Mouse (Mus musculus) cerebellum, postnatal 25 days (tissue): ENCODE measurements around the gene Cxxc4.
A peak's percentile ranks its signal among the peaks of the same experiment; 100 is the strongest.

Experiments
- DNase-seq, 2 experiments: peaks; one replicate each; pipeline ENCODE4 v3.0.0; 2021; ENCODE audit warnings: mixed read lengths in 2 of 2

The Cxxc4 gene

DNA sequence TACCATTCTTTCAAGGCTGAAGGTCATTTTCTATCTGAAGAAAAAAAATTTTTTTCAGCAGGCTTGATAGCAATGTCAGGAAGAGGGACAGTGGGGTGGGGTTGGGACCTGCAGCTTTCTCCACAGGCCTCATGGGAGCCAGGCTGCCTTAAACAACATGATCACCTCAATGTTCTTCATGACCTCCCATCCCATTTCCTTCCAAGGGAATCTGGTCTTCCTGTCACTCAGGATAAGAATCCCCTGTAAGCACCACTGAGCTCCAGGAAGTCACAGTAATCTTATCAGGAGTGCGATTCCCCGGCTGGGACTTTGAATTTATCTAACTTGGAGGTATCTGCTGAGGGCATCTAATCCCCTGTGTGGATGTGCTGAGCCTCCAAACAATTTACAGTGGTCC lies 17.9 kb downstream of the Cxxc4 start:
- DNase-seq = no peak

DNA sequence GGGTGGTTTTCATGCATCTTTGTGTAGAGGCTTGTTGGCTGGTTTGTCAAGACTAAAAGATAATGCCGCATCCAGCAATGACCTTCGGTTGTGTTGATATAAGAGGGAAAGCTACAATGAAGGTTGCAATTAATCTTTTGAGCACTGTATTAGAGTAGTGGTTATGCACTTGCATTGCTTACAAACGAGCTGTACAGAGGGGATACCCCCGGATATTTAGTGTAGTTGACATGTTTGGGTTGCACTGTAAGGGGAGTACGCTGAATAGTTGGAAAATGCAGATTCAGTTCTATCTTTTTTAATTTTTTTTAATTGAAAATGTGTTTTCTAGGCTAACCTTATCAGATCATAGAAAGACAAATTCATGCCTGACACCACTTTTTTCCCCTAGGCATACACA lies 22.4 kb downstream of the Cxxc4 start:
- DNase-seq = no peak

DNA sequence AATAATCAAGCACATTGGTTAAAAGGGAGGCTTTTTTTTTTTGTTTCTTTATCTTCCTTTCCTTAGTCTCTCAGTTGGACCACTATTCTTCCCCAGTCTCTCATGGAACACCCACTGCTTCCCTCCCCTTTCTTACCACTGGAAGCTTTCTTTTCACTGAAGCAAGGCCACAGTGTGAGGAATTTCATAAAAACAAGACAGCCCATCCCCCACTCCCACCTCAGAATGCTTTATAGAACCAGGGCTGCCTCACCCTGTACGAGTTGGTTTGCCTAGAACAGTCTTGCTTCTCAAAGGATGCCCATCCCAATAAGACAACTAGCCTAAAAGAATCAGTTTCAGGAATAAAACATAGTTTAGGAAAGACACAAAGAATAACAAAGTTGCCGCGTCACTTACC lies 23.0 kb downstream of the Cxxc4 start:
- DNase-seq = no peak

DNA sequence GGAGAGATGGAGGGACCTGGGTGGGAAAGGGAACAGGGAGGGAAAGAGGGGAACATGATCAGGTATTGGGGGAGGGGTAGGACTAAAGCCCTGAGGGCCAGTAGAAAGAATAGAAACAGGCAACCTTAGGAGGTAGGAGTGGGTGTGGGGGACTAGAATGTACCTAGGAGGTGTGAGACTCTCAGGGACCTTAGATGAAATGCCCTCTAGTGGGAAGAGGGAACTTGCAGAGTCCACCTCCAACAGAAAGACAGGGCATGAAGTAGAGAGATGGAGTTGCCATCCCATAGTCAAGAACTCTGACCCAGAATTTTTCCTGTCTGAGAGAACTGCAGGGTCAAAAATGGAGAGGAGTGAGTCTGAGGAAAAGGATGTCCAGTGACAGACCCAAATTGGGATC lies 43.4 kb downstream of the Cxxc4 start:
- DNase-seq = no peak

DNA sequence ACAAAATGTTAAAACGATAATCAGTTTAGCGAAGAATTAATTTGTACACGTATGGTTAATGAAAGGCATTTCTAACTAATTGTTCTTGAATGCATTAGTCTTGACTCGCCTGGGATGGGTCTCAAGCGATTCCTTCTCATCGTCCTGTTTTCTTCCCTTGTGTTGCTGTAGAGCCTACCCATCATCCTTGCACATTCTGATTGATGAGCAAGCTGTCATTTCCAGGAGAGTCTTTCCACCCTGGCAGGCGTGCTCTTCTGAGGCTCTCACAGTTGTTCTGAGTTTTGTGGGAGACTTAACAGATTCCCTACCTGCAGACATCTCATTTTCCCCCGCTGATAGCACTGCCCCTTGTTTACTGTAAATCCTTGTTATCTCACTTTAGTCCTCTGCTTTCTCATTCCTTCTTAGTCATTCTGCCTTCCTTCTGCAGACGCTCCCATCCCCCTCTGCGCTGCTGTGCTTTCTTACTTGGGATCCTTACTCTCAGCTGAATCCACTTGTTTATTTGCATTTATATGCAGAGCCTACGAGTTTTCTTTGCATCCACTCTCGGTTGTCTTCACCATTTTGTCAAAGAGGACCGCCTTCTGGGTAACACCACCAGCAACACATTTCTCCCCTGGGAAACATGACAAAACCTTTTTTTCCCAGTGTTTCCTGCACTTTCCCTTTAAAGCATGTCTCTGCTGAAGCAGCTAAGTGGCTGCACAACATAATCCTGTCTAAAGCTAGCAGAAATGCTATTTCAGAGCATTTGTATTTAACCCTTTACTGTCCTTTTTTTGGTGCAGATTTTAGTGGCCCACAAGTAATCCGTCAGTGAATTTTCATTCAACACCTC lies 45.5 kb downstream of the Cxxc4 start:
- DNase-seq = no peak

DNA sequence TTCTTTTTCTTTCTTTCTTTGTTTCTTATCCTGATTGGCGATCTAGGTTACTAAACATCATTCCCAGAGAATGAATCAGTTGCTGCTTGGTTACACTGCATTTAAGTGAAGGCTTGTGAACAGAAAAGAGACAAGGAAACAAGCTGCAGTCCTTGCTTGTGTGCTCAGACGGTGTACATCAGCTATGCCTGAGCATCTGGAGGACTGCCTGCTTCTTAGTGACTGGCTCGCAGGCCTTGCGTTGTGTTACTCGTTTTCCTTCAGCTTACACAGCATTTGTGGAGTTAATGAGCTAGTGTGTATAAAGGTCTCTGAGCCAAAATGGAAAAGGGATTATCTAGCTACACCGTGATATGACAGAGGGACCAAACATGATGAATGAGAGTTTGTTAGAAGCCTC lies 58.9 kb downstream of the Cxxc4 start:
- DNase-seq = no peak

DNA sequence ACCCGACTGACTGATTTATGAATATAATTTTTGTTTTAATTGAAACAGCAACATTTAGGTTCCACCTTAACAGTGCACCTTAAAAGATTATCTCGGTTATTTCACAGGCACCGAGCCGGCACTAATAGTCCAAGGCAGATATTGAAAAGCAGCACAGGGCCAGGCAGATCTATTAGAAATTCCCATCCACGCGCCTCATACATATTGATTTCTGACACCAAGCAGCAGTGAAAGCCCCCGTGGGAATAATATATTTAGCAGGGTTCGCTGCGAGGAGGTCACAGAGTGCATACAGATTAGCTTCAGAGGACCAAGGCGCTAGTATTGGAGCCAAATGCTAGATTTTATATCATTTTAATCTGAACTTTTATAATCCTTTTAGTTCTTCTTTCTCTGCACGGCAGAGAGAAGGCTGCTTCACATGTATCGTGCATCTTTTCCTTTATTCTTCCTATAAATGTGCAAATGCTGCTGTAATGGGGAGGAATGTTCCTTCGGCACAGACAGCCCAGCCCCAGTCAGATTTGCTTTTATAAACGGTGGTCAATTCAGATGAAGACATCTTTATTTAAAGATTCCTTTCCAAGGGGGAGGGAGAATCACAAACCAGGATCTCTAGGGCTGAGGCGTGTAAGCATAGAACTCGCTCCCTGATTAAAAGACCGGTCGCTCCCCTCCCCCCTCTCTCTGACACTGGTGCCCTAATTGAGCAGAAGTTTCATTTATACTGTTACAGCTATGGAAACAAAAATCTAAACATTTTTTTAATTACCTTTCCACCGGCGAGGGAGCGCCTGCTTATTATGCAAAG lies 66.6 kb downstream of the Cxxc4 start:
- peak; percentile 31 to 49 for DNase-seq

DNA sequence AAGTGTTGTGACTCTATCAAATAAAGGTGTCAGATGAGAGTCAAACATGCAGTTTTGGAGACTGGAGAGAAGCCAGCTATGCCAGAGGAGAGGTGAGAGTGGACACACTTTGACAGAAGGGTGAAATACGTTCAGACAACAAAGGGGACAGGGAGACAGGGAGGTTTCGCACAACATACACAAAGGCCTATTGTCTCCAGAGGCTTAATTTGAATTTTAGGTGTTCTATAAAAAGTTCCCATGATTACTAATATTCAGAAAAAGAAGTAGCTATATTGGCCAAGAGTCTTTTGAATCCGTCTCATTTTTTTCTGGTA lies 67.2 kb downstream of the Cxxc4 start:
- no peak for DNase-seq

DNA sequence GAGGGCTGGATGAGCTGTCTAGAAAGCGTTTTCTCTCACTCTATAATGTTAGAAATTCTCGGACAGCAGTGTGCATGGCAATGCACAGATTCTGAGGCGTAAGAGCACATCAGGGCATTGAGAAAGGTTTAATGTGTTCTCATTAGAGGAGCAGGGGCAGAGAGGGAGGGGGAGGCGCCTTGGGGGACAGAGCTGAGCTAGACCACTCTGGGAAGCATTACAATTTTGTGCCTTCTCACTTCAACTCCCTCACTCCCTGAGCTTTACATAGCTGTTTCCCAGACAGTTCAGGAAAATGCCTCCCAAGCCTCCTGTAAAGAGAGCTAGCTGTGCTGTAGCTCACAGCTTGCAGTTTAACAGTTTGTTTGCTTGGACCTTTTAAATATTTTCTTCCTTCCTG lies 70.2 kb downstream of the Cxxc4 start:
- DNase-seq = no peak

DNA sequence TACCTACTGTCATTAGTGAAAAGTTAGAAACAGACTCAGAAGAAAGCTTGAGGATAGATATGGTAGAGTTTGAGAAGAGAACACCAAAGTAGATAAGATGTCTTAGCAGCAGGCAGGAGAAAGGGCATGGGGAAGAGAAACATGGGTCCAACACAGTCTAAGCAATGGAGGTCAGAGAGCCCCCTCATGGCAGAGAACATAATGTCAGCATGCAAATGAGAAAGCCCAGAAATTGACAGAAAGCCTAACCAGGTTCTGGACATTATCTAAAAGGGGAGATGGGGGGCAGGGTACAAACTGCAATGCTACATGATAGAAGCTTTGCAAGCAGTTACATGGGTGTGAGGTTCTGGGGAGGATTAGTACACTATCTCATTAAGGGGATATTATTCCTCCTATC lies 71.5 kb downstream of the Cxxc4 start:
- no peak for DNase-seq
